Mouse (Mus musculus) forelimb bud, embryonic 11.5 days (tissue): ENCODE measurements around the gene Stxbp3.
"Not testable (repeated sequence)": the region's sequence is repeated elsewhere in the genome, so short reads cannot be mapped to it uniquely, and the experiment has no call there.

ENCODE experiments used
- DNase-seq: peaks from one replicate; pipeline ENCODE4 v3.0.0-alpha.2; 2012; ENCODE audit warnings: low read depth, low spot score

The Stxbp3 gene

GRCm38 (mm10) chr3:108857124-108857470 lies 16.8 kb upstream of the Stxbp3 start:
- DNase-seq, result no peak

- DNase-seq, result peak; percentile 59
Observed at GRCm38 (mm10) chr3:108856386-108857123, 16.2 kb upstream of the Stxbp3 start.

- DNase-seq, result no peak
Observed at GRCm38 (mm10) chr3:108855864-108856263, 15.5 kb upstream of the Stxbp3 start.

- no peak for DNase-seq
Observed at GRCm38 (mm10) chr3:108855371-108855770, 15.0 kb upstream of the Stxbp3 start.

GRCm38 (mm10) chr3:108853266-108853665 lies 12.9 kb upstream of the Stxbp3 start:
- DNase-seq, result no peak

GRCm38 (mm10) chr3:108851996-108852697 lies 11.8 kb upstream of the Stxbp3 start:
- DNase-seq, result no peak

GRCm38 (mm10) chr3:108851554-108851953 lies 11.2 kb upstream of the Stxbp3 start:
- no peak for DNase-seq

- no peak for DNase-seq
Observed at GRCm38 (mm10) chr3:108851075-108851474, 10.7 kb upstream of the Stxbp3 start.

- no peak for DNase-seq
Observed at GRCm38 (mm10) chr3:108850506-108850905, 10.2 kb upstream of the Stxbp3 start.

GRCm38 (mm10) chr3:108846616-108847015 lies 6.3 kb upstream of the Stxbp3 start:
- no peak for DNase-seq

- DNase-seq, result no peak
Observed at GRCm38 (mm10) chr3:108844521-108844920, 4.2 kb upstream of the Stxbp3 start.

GRCm38 (mm10) chr3:108844026-108844425 lies 3.7 kb upstream of the Stxbp3 start:
- no peak for DNase-seq

- DNase-seq, result no peak
Observed at GRCm38 (mm10) chr3:108840716-108841054, 359 bp upstream of the Stxbp3 start.

GRCm38 (mm10) chr3:108839647-108839999 lies 703 bp downstream of the Stxbp3 start:
- DNase-seq, result no peak

GRCm38 (mm10) chr3:108838980-108839379 lies 1.3 kb downstream of the Stxbp3 start:
- DNase-seq, result no peak

- DNase-seq, result no peak
Observed at GRCm38 (mm10) chr3:108836931-108837330, 3.4 kb downstream of the Stxbp3 start.

- DNase-seq, result not testable (repeated sequence)
Observed at GRCm38 (mm10) chr3:108833717-108834116, 6.6 kb downstream of the Stxbp3 start.

- DNase-seq, result no peak
Observed at GRCm38 (mm10) chr3:108831750-108832149, 8.6 kb downstream of the Stxbp3 start.

GRCm38 (mm10) chr3:108830493-108830892 lies 9.8 kb downstream of the Stxbp3 start:
- peak; percentile 7 for DNase-seq

- no peak for DNase-seq
Observed at GRCm38 (mm10) chr3:108815631-108816030, 24.7 kb downstream of the Stxbp3 start.

- DNase-seq, result no peak
Observed at GRCm38 (mm10) chr3:108810747-108811263, 29.5 kb downstream of the Stxbp3 start.

- no peak for DNase-seq
Observed at GRCm38 (mm10) chr3:108805622-108806021, 34.7 kb downstream of the Stxbp3 start.

GRCm38 (mm10) chr3:108798375-108798774 lies 42.0 kb downstream of the Stxbp3 start:
- DNase-seq, result no peak
